Mouse (Mus musculus) limb, embryonic 13.5 days (tissue): ENCODE data around the gene Phlpp1. TPM values are rescaled to one million over a fixed set of nuclear protein-coding genes. Genes with fewer than 3 reads are reported as not detected.

Source experiments
- ATAC-seq: fragments of 200-750 bp; cut with Nextera tagmentation; 2 replicates; pipeline ENCODE4 v1.8.0; 2017; ENCODE audit warnings: low read depth, moderate number of reproducible peaks, moderate TSS enrichment; ENCODE audit not compliant: low FRiP score
- H3K27ac ChIP-seq: fragments of 300-500 bp; sonication (generic); 2 replicates; pipeline ENCODE4 v1.5.1; 2015; ENCODE audit warnings: inconsistent platforms, mild to moderate bottlenecking, moderate library complexity
- H3K27me3 ChIP-seq: fragments of 300-500 bp; sonication (generic); 2 replicates; pipeline ENCODE4 v1.6.1; 2015; ENCODE audit warnings: mild to moderate bottlenecking, inconsistent platforms
- H3K36me3 ChIP-seq: fragments of 300-500 bp; sonication (generic); 2 replicates; pipeline ENCODE4 v1.6.1; 2015; ENCODE audit warnings: inconsistent platforms, mild to moderate bottlenecking, moderate library complexity
- H3K4me1 ChIP-seq: fragments of 300-500 bp; sonication (generic); 2 replicates; pipeline ENCODE4 v1.6.1; 2015; ENCODE audit warnings: inconsistent platforms
- H3K4me2 ChIP-seq: fragments of 300-500 bp; sonication (generic); replicated peaks from 2 replicates; pipeline ENCODE4 v1.6.1; 2015; ENCODE audit warnings: inconsistent platforms, mild to moderate bottlenecking, moderate library complexity
- H3K4me3 ChIP-seq: fragments of 300-500 bp; sonication (generic); 2 replicates; pipeline ENCODE4 v1.5.1; 2015; ENCODE audit warnings: moderate library complexity, mild to moderate bottlenecking, inconsistent platforms
- H3K9ac ChIP-seq: fragments of 300-500 bp; sonication (generic); 2 replicates; pipeline ENCODE4 v1.6.1; 2015; ENCODE audit warnings: mild to moderate bottlenecking, inconsistent platforms
- H3K9me3 ChIP-seq: fragments of 300-500 bp; sonication (generic); 2 replicates; pipeline ENCODE4 v1.6.1; 2016; ENCODE audit warnings: inconsistent platforms
- WGBS: fragments of 180-500 bp; shearing (Covaris S2); methylation state at CpG from one replicate; pipeline ENCODE4 v1.1.7; 2015; 5-methylcytosine and 5-hydroxymethylcytosine counted together
- polyA plus RNA-seq: library from polyadenylated mRNA; unstranded; fragments of >200 nt; fragmentation: Nextera tagmentation; extraction: Ambion mirVana; gene quantifications from 2 replicates; pipeline ENCODE4 v1.2.1, GENCODE M21; 2015

The Phlpp1 gene
- polyA plus RNA-seq, 1 experiment from 2014 or later, result 3.7 TPM

DNA sequence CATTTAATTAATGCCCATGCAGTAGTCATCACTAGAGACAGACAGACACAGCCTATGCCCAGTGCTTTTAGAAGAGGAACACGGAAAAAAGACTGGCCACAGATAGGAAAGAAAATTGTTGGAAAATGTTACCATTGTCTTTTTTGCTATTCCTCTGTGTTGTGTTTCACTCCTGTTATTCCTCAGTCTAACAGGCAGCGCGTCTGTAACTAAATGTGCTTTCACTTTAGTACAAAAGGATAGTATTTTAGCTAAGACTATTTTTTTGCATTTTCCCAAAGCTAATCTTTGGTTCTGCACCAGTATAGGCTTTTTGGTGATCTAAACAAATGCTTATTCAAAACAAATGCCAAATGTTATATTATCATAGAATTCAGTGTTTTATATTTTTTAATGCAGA, 177.6 kb downstream of the Phlpp1 start:
- Histone ChIP-seq H3K9ac (no peak overlapping the region), H3K27me3 (no peaks in the 10 kb centered on the region), H3K4me1 (peaks cover 2% of the 10 kb centered on the region; the same call in 1 of the 2 replicates), H3K4me2 (no peak overlapping the region), H3K9me3 (no peaks in the 10 kb centered on the region), H3K4me3 (no peak overlapping the region), H3K36me3 (peaks cover 22% of the 10 kb centered on the region), H3K27ac (no peak overlapping the region)
- WGBS, result 93% methylated on average over 3 of the region's 3 CpGs
- ATAC-seq, result no peak

- Histone ChIP-seq H3K9me3 (no peaks in the 10 kb centered on the region), H3K4me1 (peaks cover 6% of the 10 kb centered on the region; the same call in 1 of the 2 replicates), H3K36me3 (peaks cover 9% of the 10 kb centered on the region), H3K4me2 (no peak overlapping the region), H3K27me3 (no peaks in the 10 kb centered on the region), H3K9ac (no peak overlapping the region), H3K27ac (no peak overlapping the region), H3K4me3 (no peak overlapping the region)
- 33% methylated on average over 2 of the region's 2 CpGs for WGBS
- ATAC-seq, result no peak
These were observed 180.0 kb downstream of the Phlpp1 start for GRCm38 (mm10) chr1:106351512-106351911.

DNA sequence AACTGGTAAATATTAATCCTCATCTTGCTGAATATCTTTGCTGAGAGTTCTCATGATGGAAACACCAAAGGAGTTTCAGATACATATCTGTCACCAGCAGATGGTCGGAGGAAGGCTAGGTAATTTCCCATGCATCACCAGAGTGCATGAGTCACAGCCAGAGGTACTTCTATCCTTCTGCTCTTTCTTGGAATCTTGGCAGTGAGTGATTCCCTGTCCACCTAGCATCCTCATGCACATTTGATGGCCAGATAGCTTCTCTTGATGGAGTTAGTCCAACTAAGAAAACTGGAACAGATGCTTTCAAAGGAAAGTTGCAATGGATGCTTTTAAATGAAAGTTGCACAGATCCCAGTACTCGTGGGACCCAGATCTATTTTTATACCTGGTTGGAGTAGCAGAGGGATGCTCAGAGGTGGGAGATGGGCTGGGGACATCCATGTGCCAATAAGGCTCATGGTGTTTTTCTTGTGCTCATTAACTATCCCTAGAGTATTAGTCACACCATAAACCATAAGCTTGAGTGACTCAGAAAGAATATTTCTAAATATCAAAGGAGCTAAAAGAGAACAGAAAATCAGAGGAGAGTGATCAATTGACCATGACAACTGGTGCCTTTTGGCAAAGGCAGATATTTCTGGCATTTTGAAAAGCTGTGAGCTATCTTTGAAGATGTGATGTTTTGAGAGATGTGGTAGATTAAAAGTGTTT, 181.4 kb downstream of the Phlpp1 start:
- no peak overlapping the region for H3K27ac ChIP-seq
- H3K4me3 ChIP-seq, result no peak overlapping the region
- H3K36me3 ChIP-seq, result peaks cover 7% of the 10 kb centered on the region
- H3K27me3 ChIP-seq, result no peaks in the 10 kb centered on the region
- WGBS, result 76% methylated on average over 2 of the region's 2 CpGs
- H3K9ac ChIP-seq, result no peak overlapping the region
- no peak overlapping the region for H3K4me2 ChIP-seq
- no peaks in the 10 kb centered on the region for H3K9me3 ChIP-seq
- peaks cover 6% of the 10 kb centered on the region; the same call in 1 of the 2 replicates for H3K4me1 ChIP-seq
- ATAC-seq, result no peak

DNA sequence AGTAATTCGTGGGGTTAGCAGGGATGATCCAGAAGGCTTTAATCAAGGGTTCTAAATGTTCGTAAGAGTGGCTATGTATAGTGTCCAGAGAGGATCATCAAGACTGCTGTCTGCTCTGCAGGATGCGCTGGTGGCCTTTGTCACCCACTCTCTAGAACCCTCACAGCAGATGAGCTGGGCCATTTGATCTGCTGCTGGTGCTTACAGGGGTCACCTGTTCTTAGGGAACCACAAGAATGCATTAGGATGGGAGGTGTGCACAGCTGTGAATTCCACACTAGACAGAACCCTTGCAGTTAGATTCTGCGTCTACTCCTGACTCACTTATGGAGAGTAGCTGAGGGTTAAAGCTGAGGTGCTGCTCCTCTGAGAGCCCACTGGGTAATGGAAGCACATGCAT, 182.4 kb downstream of the Phlpp1 start:
- Histone ChIP-seq H3K27ac (no peak overlapping the region), H3K4me3 (no peak overlapping the region), H3K4me1 (peaks cover 6% of the 10 kb centered on the region; the same call in 1 of the 2 replicates), H3K4me2 (no peak overlapping the region), H3K9me3 (no peaks in the 10 kb centered on the region), H3K9ac (no peak overlapping the region), H3K27me3 (no peaks in the 10 kb centered on the region), H3K36me3 (peaks cover 7% of the 10 kb centered on the region)
- 75% methylated on average over 4 of the region's 4 CpGs for WGBS
- no peak for ATAC-seq

GRCm38 (mm10) chr1:106359474-106359873, 187.9 kb downstream of the Phlpp1 start:
- H3K27ac ChIP-seq, result no peak overlapping the region
- no peak overlapping the region for H3K4me2 ChIP-seq
- no peak overlapping the region for H3K4me3 ChIP-seq
- H3K36me3 ChIP-seq, result peaks cover 5% of the 10 kb centered on the region; the same call in 1 of the 2 replicates
- ATAC-seq, result no peak
- H3K27me3 ChIP-seq, result no peaks in the 10 kb centered on the region
- H3K9ac ChIP-seq, result no peak overlapping the region
- H3K4me1 ChIP-seq, result peaks cover under 1% of the 10 kb centered on the region; the same call in 1 of the 2 replicates
- no peaks in the 10 kb centered on the region for H3K9me3 ChIP-seq

DNA sequence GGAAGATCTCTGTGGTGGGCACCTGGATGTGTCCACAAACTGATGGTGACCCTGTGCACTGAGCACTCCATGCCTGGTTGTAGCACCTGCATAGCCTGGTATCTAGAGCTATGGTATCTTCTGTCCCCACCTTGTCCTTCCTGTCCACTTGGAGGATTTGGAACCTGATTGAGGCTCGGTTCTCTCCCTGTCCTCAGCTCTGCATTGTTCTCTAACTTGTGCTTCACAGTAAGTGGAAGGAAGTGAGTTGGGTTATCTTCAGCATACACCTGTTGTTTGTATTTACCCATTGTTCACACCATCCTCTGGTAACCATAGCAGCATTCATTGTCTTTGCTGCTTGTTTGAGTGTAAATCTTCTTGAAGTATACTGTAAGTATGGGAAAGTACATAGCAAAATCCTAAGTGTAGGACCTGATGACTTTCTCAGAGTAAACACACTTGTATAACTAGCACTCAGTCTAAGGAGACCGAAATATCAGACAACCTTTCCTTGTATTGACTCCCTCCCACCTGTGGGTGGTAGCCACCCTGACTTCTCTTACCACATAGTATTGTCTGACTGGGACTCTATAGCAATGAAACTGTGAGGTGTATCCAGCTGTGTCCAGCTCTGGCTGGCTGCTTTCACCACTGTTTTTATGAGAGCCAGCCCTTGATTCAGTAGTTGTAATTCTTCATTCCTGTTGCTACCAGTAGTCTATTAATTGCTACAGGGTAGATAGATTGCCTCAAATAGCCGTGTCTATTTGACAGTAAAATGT, 191.5 kb downstream of the Phlpp1 start:
- no peak for ATAC-seq
- H3K4me1 ChIP-seq, result no peaks in the 10 kb centered on the region
- no peaks in the 10 kb centered on the region for H3K9me3 ChIP-seq
- H3K4me3 ChIP-seq, result no peak overlapping the region
- peaks cover 11% of the 10 kb centered on the region; the same call in 1 of the 2 replicates for H3K36me3 ChIP-seq
- no peak overlapping the region for H3K27ac ChIP-seq
- no peak overlapping the region for H3K4me2 ChIP-seq
- no peak overlapping the region for H3K9ac ChIP-seq
- 78% methylated on average over 3 of the region's 3 CpGs for WGBS
- H3K27me3 ChIP-seq, result no peaks in the 10 kb centered on the region

- no peaks in the 10 kb centered on the region for H3K9me3 ChIP-seq
- no peaks in the 10 kb centered on the region for H3K27me3 ChIP-seq
- H3K27ac ChIP-seq, result no peak overlapping the region
- no peaks in the 10 kb centered on the region for H3K4me1 ChIP-seq
- H3K4me3 ChIP-seq, result no peak overlapping the region
- ATAC-seq, result no peak
- H3K36me3 ChIP-seq, result peaks cover 22% of the 10 kb centered on the region
- H3K9ac ChIP-seq, result no peak overlapping the region
- WGBS, result 77% methylated on average over 3 of the region's 3 CpGs
- no peak overlapping the region for H3K4me2 ChIP-seq
These were observed 197.8 kb downstream of the Phlpp1 start for GRCm38 (mm10) chr1:106369330-106369729.

DNA sequence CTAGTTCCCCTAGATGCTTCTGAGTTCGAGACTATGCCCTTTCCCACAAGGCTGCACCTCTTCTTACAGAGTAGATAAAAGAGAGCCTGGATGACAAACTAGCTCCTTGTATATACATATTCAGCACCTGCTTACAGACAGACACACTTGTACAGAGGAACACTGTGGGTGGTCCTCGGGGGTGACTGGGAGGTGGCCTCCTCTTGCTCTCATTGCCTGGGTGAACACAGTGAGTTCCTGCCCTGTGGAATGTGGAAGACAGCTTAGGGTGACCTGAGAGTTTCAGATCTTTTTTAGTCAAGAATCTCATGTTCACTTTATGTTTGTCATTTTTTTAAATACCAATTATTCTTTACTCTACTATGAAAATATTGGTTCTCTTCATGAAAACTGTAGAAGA, 200.9 kb downstream of the Phlpp1 start:
- Histone ChIP-seq H3K9ac (no peak overlapping the region), H3K4me2 (no peak overlapping the region), H3K4me3 (no peak overlapping the region), H3K36me3 (peaks cover 20% of the 10 kb centered on the region), H3K9me3 (no peaks in the 10 kb centered on the region), H3K27me3 (no peaks in the 10 kb centered on the region), H3K27ac (no peak overlapping the region), H3K4me1 (no peaks in the 10 kb centered on the region)
- 84% methylated on average over 2 of the region's 2 CpGs for WGBS
- ATAC-seq, result no peak

DNA sequence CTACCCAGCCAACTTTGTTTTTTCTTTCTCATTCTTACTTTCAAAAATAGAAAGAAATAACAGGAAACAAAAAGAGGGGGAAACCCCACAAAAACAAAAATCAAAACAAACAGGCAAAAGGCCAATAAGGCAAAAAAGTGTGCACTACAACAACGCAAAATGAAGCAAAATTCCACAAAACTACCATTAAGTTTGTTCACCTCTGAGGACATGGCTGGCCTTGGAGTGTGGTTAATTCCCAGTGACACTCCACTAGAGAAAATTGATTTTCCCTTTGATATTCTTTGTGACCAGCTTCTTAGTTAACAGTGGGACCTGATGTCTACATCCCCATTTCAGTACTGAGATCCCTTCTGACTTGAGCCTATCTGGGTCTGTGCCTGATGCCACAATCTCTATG, 202.1 kb downstream of the Phlpp1 start:
- Histone ChIP-seq H3K27me3 (no peaks in the 10 kb centered on the region), H3K4me3 (no peak overlapping the region), H3K9ac (no peak overlapping the region), H3K9me3 (no peaks in the 10 kb centered on the region), H3K27ac (no peak overlapping the region), H3K4me1 (no peaks in the 10 kb centered on the region), H3K36me3 (peaks cover 15% of the 10 kb centered on the region), H3K4me2 (no peak overlapping the region)
- 93% methylated on average over 1 of the region's 1 CpGs for WGBS
- ATAC-seq, result no peak

- H3K9ac ChIP-seq, result no peak overlapping the region
- no peaks in the 10 kb centered on the region for H3K4me1 ChIP-seq
- WGBS, result 90% methylated on average over 2 of the region's 2 CpGs
- H3K4me2 ChIP-seq, result no peak overlapping the region
- no peaks in the 10 kb centered on the region for H3K27me3 ChIP-seq
- no peak for ATAC-seq
- H3K27ac ChIP-seq, result no peak overlapping the region
- H3K36me3 ChIP-seq, result peaks cover 11% of the 10 kb centered on the region
- no peaks in the 10 kb centered on the region for H3K9me3 ChIP-seq
- no peak overlapping the region for H3K4me3 ChIP-seq
These were observed 202.7 kb downstream of the Phlpp1 start for GRCm38 (mm10) chr1:106374274-106374673.

DNA sequence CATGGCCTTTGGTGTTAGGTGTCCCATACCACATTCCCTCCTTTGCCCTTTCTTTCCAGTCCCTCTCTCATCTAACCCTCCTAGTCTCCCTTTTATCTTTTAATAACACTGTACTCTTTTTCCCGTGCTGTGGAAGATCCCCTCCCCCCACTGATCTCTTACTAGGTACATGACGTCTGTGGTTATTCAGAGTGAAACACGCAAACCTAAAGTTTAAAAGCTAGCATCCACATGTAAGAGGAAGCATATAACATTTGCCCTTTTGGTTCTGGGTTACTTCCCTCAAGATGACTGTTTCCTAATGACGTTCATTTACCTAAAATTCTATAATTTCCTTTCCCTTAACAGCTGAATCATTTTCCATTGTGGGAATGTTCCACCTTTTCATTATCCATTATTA, 203.4 kb downstream of the Phlpp1 start:
- Histone ChIP-seq H3K4me3 (no peak overlapping the region), H3K4me1 (no peaks in the 10 kb centered on the region), H3K9me3 (no peaks in the 10 kb centered on the region), H3K4me2 (no peak overlapping the region), H3K36me3 (peaks cover 5% of the 10 kb centered on the region), H3K27ac (no peak overlapping the region), H3K27me3 (no peaks in the 10 kb centered on the region), H3K9ac (no peak overlapping the region)
- 71% methylated on average over 4 of the region's 4 CpGs for WGBS
- ATAC-seq, result no peak

GRCm38 (mm10) chr1:106376003-106376402, 204.5 kb downstream of the Phlpp1 start:
- 61% methylated on average over 3 of the region's 3 CpGs for WGBS
- Histone ChIP-seq H3K36me3 (peaks cover 7% of the 10 kb centered on the region), H3K4me3 (no peak overlapping the region), H3K4me2 (no peak overlapping the region), H3K4me1 (no peaks in the 10 kb centered on the region), H3K9ac (no peak overlapping the region), H3K27me3 (no peaks in the 10 kb centered on the region), H3K9me3 (no peaks in the 10 kb centered on the region), H3K27ac (no peak overlapping the region)
- ATAC-seq, result no peak
